Mouse (Mus musculus): Measurements from ENCODE around the gene Btbd11. TPM values are rescaled to one million over a fixed set of nuclear protein-coding genes. Genes with fewer than 3 reads are reported as not detected.

Btbd11 gene
- polyA plus RNA-seq, 1 experiment from 2014 or later = 7.5 TPM

- H3K36me3 ChIP-seq (ENCODE audit: control insufficient read depth, insufficient read depth, low read length) = no peaks in the 10 kb centered on the region
- H3K4me3 ChIP-seq (ENCODE audit: low read depth, low read length) = no peak overlapping the region
- ATAC-seq (ENCODE audit: insufficient number of reproducible peaks, low FRiP score, low TSS enrichment, low read depth) (no peak), DNase-seq (ENCODE audit: low spot score) (no peak)
- H3K27ac ChIP-seq (replicated peaks; ENCODE audit: low read depth, low read length) = no peak overlapping the region
- no peak overlapping the region for H3K4me2 ChIP-seq (ENCODE audit: low read depth, severe bottlenecking)
- H3K4me1 ChIP-seq (ENCODE audit: control insufficient read depth, insufficient read depth, low read length) = no peaks in the 10 kb centered on the region
- H3K9me3 ChIP-seq (ENCODE audit: control insufficient read depth, low read length) = no peaks in the 10 kb centered on the region
- H3K9ac ChIP-seq (ENCODE audit: low read length) = no peak overlapping the region
- H3K27me3 ChIP-seq (ENCODE audit: control insufficient read depth, insufficient read depth, low read length) = no peaks in the 10 kb centered on the region
- 89% methylated on average over 14 of the region's 14 CpGs for WGBS
Observed at GRCm38 (mm10) chr10:85608550-85609278, 222.1 kb downstream of the Btbd11 start.

DNA sequence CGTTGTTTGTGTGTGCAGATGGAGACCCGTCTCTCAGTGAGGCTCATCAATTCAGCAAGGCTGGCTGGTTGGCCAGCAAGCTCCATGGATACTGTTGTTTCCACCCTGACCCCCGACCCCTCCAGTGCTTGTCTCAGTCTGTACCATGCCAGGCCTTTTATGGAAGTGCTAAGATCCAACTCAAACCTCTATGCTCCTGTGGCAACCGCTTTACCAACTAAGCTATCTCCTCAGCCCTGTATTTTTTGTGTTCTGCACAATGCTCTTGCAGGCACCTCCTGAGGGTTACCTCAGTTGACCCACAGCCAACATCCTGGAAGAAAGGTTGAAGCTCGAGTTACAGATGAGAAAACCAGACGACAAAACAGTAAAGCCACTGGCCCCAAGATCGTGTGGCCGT is 230.5 kb downstream of the Btbd11 start:
- H3K4me1 ChIP-seq (ENCODE audit: control insufficient read depth, insufficient read depth, low read length) = no peaks in the 10 kb centered on the region
- no peaks in the 10 kb centered on the region for H3K9me3 ChIP-seq (ENCODE audit: control insufficient read depth, low read length)
- DNase-seq (ENCODE audit: low spot score) (no peak), ATAC-seq (ENCODE audit: insufficient number of reproducible peaks, low FRiP score, low TSS enrichment, low read depth) (no peak)
- no peaks in the 10 kb centered on the region for H3K36me3 ChIP-seq (ENCODE audit: control insufficient read depth, insufficient read depth, low read length)
- no peak overlapping the region for H3K9ac ChIP-seq (ENCODE audit: low read length)
- no peaks in the 10 kb centered on the region for H3K27me3 ChIP-seq (ENCODE audit: control insufficient read depth, insufficient read depth, low read length)
- H3K27ac ChIP-seq (replicated peaks; ENCODE audit: low read depth, low read length) = no peak overlapping the region
- 58% methylated on average over 8 of the region's 8 CpGs for WGBS
- H3K4me3 ChIP-seq (ENCODE audit: low read depth, low read length) = no peak overlapping the region
- H3K4me2 ChIP-seq (ENCODE audit: low read depth, severe bottlenecking) = no peak overlapping the region

GRCm38 (mm10) chr10:85617501-85618417 is 231.1 kb downstream of the Btbd11 start:
- Histone ChIP-seq H3K4me1 (ENCODE audit: control insufficient read depth, insufficient read depth, low read length) (no peaks in the 10 kb centered on the region), H3K27ac (replicated peaks; ENCODE audit: low read depth, low read length) (no peak overlapping the region), H3K4me3 (ENCODE audit: low read depth, low read length) (no peak overlapping the region), H3K36me3 (ENCODE audit: control insufficient read depth, insufficient read depth, low read length) (no peaks in the 10 kb centered on the region), H3K27me3 (ENCODE audit: control insufficient read depth, insufficient read depth, low read length) (no peaks in the 10 kb centered on the region), H3K9ac (ENCODE audit: low read length) (no peak overlapping the region), H3K9me3 (ENCODE audit: control insufficient read depth, low read length) (no peaks in the 10 kb centered on the region), H3K4me2 (ENCODE audit: low read depth, severe bottlenecking) (no peak overlapping the region)
- no peak for ATAC-seq (ENCODE audit: insufficient number of reproducible peaks, low FRiP score, low TSS enrichment, low read depth)
- WGBS = 70% methylated on average over 12 of the region's 12 CpGs
- no peak for DNase-seq (ENCODE audit: low spot score)

GRCm38 (mm10) chr10:85621067-85621466 is 234.5 kb downstream of the Btbd11 start:
- Histone ChIP-seq H3K4me1 (ENCODE audit: control insufficient read depth, insufficient read depth, low read length) (no peaks in the 10 kb centered on the region), H3K4me3 (ENCODE audit: low read depth, low read length) (no peak overlapping the region), H3K36me3 (ENCODE audit: control insufficient read depth, insufficient read depth, low read length) (no peaks in the 10 kb centered on the region), H3K4me2 (ENCODE audit: low read depth, severe bottlenecking) (no peak overlapping the region), H3K27me3 (ENCODE audit: control insufficient read depth, insufficient read depth, low read length) (no peaks in the 10 kb centered on the region), H3K27ac (replicated peaks; ENCODE audit: low read depth, low read length) (no peak overlapping the region), H3K9me3 (ENCODE audit: control insufficient read depth, low read length) (no peaks in the 10 kb centered on the region), H3K9ac (ENCODE audit: low read length) (no peak overlapping the region)
- WGBS = 92% methylated on average over 6 of the region's 6 CpGs
- DNase-seq (ENCODE audit: low spot score) (no peak), ATAC-seq (ENCODE audit: insufficient number of reproducible peaks, low FRiP score, low TSS enrichment, low read depth) (no peak)

DNA sequence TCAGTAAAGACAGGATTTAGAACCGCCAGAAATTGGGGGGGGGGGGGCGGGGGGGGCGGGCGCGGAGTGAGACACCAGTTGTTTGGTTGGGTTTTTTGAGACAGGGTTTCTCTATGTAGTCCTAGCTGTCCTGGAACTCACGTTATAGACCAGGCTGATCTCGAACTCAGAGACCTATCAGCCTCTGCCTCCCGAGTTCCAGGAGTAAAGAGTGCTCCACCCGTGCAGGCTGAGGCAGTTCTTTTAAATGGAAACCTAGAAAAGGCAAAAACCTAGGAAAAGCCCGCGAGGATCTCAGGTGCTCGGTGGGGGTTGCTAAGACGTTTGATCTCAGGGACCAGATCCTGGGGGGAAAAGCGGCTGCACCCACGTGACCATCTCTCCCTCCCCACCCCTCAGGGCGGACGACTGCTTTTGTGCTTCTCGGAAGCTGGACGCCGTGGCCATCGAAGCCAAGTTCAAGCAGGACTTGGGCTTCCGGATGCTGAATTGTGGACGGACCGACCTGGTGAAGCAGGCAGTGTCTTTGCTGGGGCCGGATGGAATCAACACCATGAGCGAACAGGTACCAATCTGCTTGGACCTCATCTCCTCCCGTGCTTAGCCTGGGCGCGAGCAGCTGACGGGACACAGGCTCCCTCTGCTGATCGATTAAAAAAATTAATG is 238.0 kb downstream of the Btbd11 start:
- peak; percentile 71 for DNase-seq (ENCODE audit: low spot score)
- Histone ChIP-seq H3K27ac (replicated peaks; ENCODE audit: low read depth, low read length) (no peak overlapping the region), H3K9ac (ENCODE audit: low read length) (0 out of 2 replicates have a peak overlapping the region, but pooled peaks have one; percentile 37)

DNA sequence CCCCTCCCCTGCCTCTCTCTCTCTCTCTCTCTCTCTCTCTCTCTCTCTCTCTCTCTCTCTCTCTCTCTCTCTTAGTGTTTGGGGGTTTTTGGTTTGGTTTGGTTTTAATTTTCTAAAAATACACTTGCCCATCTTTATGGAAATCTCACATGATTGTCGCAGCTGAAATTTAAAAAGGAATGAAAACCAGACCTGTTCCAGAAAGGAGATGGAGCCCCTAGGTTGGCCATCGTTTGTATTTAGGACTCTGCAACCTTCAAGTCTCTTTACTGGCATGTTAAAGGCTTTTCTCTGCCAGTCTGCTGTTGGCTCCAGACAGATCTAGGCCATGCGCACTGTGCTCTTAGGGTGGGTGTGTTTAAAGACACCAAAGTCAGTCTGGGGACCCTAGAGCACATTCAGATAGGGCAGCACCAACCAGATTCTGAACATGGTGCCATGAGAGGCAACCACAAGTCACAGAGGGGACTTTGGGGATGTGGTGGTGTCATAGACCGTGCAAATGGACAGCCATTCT is 238.6 kb downstream of the Btbd11 start:
- no peaks in the 10 kb centered on the region for H3K36me3 ChIP-seq (ENCODE audit: control insufficient read depth, insufficient read depth, low read length)
- H3K9ac ChIP-seq (ENCODE audit: low read length) = no peak overlapping the region
- H3K27me3 ChIP-seq (ENCODE audit: control insufficient read depth, insufficient read depth, low read length) = no peaks in the 10 kb centered on the region
- H3K4me3 ChIP-seq (ENCODE audit: low read depth, low read length) = no peak overlapping the region
- ATAC-seq (ENCODE audit: insufficient number of reproducible peaks, low FRiP score, low TSS enrichment, low read depth) (no peak), DNase-seq (ENCODE audit: low spot score) (no peak)
- H3K4me2 ChIP-seq (ENCODE audit: low read depth, severe bottlenecking) = peak overlapping the region; percentile 69; the same call in 1 of the 2 replicates
- H3K4me1 ChIP-seq (ENCODE audit: control insufficient read depth, insufficient read depth, low read length) = no peaks in the 10 kb centered on the region
- WGBS = 58% methylated on average over 4 of the region's 4 CpGs
- no peak overlapping the region for H3K27ac ChIP-seq (replicated peaks; ENCODE audit: low read depth, low read length)
- no peaks in the 10 kb centered on the region for H3K9me3 ChIP-seq (ENCODE audit: control insufficient read depth, low read length)

More for the DNA sequence above, 238.0 kb downstream of the Btbd11 start:
- Histone ChIP-seq H3K9me3 (ENCODE audit: control insufficient read depth, low read length) (no peaks in the 10 kb centered on the region), H3K4me1 (ENCODE audit: control insufficient read depth, insufficient read depth, low read length) (no peaks in the 10 kb centered on the region), H3K27me3 (ENCODE audit: control insufficient read depth, insufficient read depth, low read length) (no peaks in the 10 kb centered on the region), H3K4me2 (ENCODE audit: low read depth, severe bottlenecking) (peak overlapping the region; percentile 69), H3K4me3 (ENCODE audit: low read depth, low read length) (peak overlapping the region; percentile 28), H3K36me3 (ENCODE audit: control insufficient read depth, insufficient read depth, low read length) (no peaks in the 10 kb centered on the region)
- ATAC-seq (ENCODE audit: insufficient number of reproducible peaks, low FRiP score, low TSS enrichment, low read depth) = peak; percentile 67; the same call in 1 of the 2 replicates
- WGBS = 4% methylated on average over 31 of the region's 31 CpGs

DNA sequence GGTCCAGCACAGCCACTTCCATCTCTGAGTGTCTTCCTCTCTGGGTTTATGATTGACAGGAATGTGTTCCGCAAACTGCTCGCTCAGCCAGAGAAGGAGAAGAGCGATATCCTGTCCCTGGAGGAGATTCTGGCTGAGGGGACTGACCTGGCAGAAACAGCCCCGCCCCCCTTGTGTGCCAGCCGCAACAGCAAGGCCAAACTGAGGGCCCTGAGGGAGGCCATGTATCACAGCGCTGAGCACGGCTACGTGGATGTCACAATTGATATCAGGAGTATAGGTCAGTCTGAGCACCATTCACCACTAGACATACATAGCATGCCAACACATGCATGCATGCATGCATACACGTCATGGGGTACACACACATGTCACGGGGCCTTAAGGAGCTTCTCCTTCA is 245.4 kb downstream of the Btbd11 start:
- Histone ChIP-seq H3K27ac (replicated peaks; ENCODE audit: low read depth, low read length) (no peak overlapping the region), H3K9me3 (ENCODE audit: control insufficient read depth, low read length) (no peaks in the 10 kb centered on the region), H3K4me2 (ENCODE audit: low read depth, severe bottlenecking) (no peak overlapping the region), H3K27me3 (ENCODE audit: control insufficient read depth, insufficient read depth, low read length) (no peaks in the 10 kb centered on the region), H3K9ac (ENCODE audit: low read length) (no peak overlapping the region), H3K4me3 (ENCODE audit: low read depth, low read length) (no peak overlapping the region), H3K4me1 (ENCODE audit: control insufficient read depth, insufficient read depth, low read length) (no peaks in the 10 kb centered on the region), H3K36me3 (ENCODE audit: control insufficient read depth, insufficient read depth, low read length) (no peaks in the 10 kb centered on the region)
- 83% methylated on average over 10 of the region's 10 CpGs for WGBS
- ATAC-seq (ENCODE audit: insufficient number of reproducible peaks, low FRiP score, low TSS enrichment, low read depth) (no peak), DNase-seq (ENCODE audit: low spot score) (no peak)

DNA sequence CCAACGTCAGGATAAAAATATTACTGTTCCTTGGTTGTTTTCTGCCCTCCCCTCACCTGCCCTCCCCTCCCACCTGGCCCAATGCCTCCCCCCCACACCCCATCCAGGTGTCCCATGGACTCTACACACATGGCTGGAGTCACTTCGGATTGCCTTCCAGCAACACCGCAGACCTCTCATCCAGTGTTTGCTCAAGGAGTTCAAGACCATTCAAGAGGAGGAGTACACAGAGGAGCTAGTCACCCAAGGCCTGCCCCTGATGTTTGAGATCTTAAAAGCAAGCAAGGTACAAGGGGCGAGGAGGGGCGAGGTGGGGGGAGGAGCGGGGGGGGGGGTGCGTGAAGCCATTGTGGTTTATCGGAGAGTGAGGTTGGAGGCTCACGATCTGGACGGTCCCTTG is 247.0 kb downstream of the Btbd11 start:
- WGBS = 94% methylated on average over 10 of the region's 10 CpGs
- Histone ChIP-seq H3K4me1 (ENCODE audit: control insufficient read depth, insufficient read depth, low read length) (no peaks in the 10 kb centered on the region), H3K36me3 (ENCODE audit: control insufficient read depth, insufficient read depth, low read length) (no peaks in the 10 kb centered on the region), H3K9ac (ENCODE audit: low read length) (no peak overlapping the region), H3K4me2 (ENCODE audit: low read depth, severe bottlenecking) (no peak overlapping the region), H3K9me3 (ENCODE audit: control insufficient read depth, low read length) (no peaks in the 10 kb centered on the region), H3K4me3 (ENCODE audit: low read depth, low read length) (no peak overlapping the region), H3K27ac (replicated peaks; ENCODE audit: low read depth, low read length) (no peak overlapping the region), H3K27me3 (ENCODE audit: control insufficient read depth, insufficient read depth, low read length) (no peaks in the 10 kb centered on the region)
- no peak for ATAC-seq (ENCODE audit: insufficient number of reproducible peaks, low FRiP score, low TSS enrichment, low read depth)
- no peak for DNase-seq (ENCODE audit: low spot score)
